Mouse (Mus musculus) adrenal gland (tissue): Measurements from ENCODE around the gene Krt35.

Experiments
- intact Hi-C: fragments of 180-260 bp; cut with DNase I; formaldehyde crosslinking; loops from one replicate; pipeline ENCODE4 v1.15.1; 2025

The Krt35 gene

DNA sequence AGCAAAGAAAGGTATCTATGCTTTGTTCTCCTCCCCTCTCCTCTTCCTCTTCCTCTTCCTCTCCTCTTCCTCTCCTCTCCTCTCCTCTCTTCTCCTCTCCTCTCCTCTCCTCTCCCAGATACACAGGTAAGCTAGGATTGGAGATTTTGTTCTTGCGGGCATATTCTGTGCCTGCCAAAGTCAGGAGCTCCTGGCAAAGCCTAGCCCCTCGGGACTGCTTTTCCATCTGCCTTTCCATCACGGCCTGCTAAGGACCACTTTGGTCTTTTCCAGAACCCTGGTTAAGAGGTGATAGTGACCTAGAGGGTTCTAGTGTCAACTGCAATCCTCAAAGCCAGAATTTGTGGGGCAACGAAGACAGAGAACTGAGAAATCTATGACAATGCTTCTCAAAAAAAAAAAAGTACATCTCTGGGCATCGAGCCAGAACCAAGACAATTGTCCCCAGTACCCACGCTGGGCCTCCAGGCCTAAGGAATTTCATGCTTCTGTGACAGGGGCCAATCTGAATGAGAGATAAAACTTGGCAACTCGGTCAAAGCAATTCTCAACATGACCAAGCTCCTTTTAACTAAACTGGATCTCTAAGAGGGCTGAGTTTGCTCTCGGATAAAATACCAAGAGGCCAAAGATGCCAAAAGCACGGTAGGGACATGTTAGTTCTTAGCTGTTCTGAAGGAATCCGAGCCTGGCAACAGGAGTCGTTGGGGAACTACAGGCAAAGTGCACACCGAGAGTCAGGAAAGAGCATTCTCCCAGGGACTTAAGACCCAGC lies 29.6 kb downstream of the Krt35 start:
- intact Hi-C loops = no loop called here

- intact Hi-C loops = no loop called here
These were observed 37.2 kb downstream of the Krt35 start for GRCm38 (mm10) chr11:100058875-100059274.

DNA sequence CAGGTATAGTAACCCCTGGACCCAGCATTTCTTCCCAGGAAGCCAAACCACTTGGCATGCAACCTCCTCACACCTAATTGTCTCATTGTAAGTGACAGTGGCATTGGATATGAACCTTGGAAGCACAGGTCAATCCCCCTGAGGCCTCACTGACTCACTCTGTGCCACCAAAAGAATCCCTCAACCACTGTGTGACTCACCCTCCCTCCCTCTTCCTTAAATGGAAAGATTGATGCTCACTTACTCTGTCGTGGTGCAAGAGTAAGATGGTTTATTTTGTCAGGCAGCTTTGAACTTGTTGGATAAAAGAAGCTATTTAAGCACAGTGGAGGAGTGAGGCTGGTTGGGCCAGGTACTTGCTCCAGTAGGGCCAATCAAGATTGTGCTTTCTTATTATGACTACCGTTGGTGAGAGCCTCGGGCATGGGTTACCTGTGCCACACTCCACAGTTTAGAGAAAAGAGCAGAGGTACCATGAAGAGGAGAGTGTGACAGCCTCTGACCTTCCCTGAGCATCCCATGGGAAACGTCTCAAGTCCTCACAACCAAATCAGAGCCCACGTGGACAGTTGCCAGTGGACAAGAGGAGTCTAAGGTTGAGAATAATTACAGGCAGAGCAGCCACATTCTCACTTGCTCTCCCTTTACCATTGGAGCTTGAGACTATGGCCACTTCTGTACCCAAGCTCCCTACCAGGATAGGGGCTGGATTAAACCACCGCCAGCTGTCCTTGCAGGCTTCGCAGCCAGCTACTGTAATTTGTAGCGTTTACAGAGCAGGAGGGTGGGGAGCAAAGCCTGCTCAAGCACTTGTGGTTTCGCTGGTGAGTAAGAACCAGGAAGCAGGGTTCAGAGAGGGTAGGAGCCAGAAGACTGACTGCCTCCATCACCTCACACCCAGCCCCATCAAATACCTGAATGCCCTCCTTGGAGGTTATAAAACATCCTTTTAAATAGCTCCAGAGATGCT lies 40.1 kb downstream of the Krt35 start:
- intact Hi-C loops = no loop called here

- intact Hi-C loops = no loop called here
These were observed 45.6 kb downstream of the Krt35 start, which contains the start of gene Krt31 for GRCm38 (mm10) chr11:100050451-100050850. Krt31 (minus strand) TSS chr11:100050551.

DNA sequence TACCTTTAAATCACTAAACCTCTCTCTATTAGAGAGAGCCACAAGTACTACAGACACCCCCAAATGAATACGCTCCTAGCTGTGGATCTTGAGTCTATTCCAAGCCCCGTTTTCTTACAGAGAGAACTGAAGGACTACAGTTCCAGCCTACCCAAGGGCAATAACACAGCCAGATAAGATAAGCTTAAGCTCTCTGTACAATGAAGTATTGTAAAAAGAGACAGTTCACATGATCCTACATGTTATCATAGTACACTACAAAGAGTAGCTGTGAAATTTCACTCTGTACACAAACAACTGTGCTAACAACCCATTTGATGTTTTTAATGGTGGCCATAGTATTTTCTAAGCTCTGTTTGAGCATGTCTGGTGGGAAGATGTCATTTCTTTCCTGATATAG lies 48.8 kb downstream of the Krt35 start:
- intact Hi-C loops = no loop called here

GRCm38 (mm10) chr11:100046303-100046866 lies 49.7 kb downstream of the Krt35 start:
- intact Hi-C loops = no loop called here
